Mouse (Mus musculus) heart, adult 8-10 months (tissue): Measurements from ENCODE around the gene Fbln5. TPM values are rescaled to one million over a fixed set of nuclear protein-coding genes. Genes with fewer than 3 reads are reported as not detected.

Source experiments
- DNase-seq: peaks from one replicate; pipeline ENCODE4 v3.0.0; 2022; ENCODE audit warnings: low spot score
- total RNA-seq, 4 experiments: library from RNA; stranded (reverse); gene quantifications; 2 replicates each; pipeline ENCODE4 v1.2.4; 2022

Fbln5 gene
- total RNA-seq, result 10 to 100 TPM; 19.1 to 22.8 (median 20.8) TPM

GRCm38 (mm10) chr12:101818608-101819370 is at the start of gene Fbln5:
Gene Fbln5 (minus strand): TSS chr12:101819055.
- DNase-seq, result peak; percentile 40

GRCm38 (mm10) chr12:101862286-101862964 is 43.6 kb upstream of the Fbln5 start:
- DNase-seq, result no peak

- no peak for DNase-seq
Measured at GRCm38 (mm10) chr12:101860256-101860655, 41.4 kb upstream of the Fbln5 start.

- no peak for DNase-seq
Measured at GRCm38 (mm10) chr12:101858011-101858410, 39.2 kb upstream of the Fbln5 start.

- DNase-seq, result no peak
Measured at GRCm38 (mm10) chr12:101854336-101854735, 35.5 kb upstream of the Fbln5 start.

GRCm38 (mm10) chr12:101851846-101852564 is 33.1 kb upstream of the Fbln5 start:
- DNase-seq, result no peak

- DNase-seq, result no peak
Measured at GRCm38 (mm10) chr12:101851314-101851713, 32.5 kb upstream of the Fbln5 start.

- no peak for DNase-seq
Measured at GRCm38 (mm10) chr12:101836546-101837274, 17.9 kb upstream of the Fbln5 start.

GRCm38 (mm10) chr12:101834715-101835114 is 15.9 kb upstream of the Fbln5 start:
- no peak for DNase-seq

- no peak for DNase-seq
Measured at GRCm38 (mm10) chr12:101833776-101834175, 14.9 kb upstream of the Fbln5 start.

- DNase-seq, result no peak
Measured at GRCm38 (mm10) chr12:101833115-101833506, 14.3 kb upstream of the Fbln5 start.

- no peak for DNase-seq
Measured at GRCm38 (mm10) chr12:101832179-101833114, 13.6 kb upstream of the Fbln5 start.

- no peak for DNase-seq
Measured at GRCm38 (mm10) chr12:101831221-101831620, 12.4 kb upstream of the Fbln5 start.

GRCm38 (mm10) chr12:101823161-101823560 is 4.3 kb upstream of the Fbln5 start:
- no peak for DNase-seq

GRCm38 (mm10) chr12:101821596-101821995 is 2.7 kb upstream of the Fbln5 start:
- no peak for DNase-seq

- no peak for DNase-seq
Measured at GRCm38 (mm10) chr12:101819570-101819969, 715 bp upstream of the Fbln5 start.

- DNase-seq, result no peak
Measured at GRCm38 (mm10) chr12:101818246-101818607, 628 bp downstream of the Fbln5 start.

GRCm38 (mm10) chr12:101816810-101817209 is 2.0 kb downstream of the Fbln5 start:
- DNase-seq, result no peak

- no peak for DNase-seq
Measured at GRCm38 (mm10) chr12:101815796-101816195, 3.1 kb downstream of the Fbln5 start.

- no peak for DNase-seq
Measured at GRCm38 (mm10) chr12:101814423-101814822, 4.4 kb downstream of the Fbln5 start.

- no peak for DNase-seq
Measured at GRCm38 (mm10) chr12:101811181-101811580, 7.7 kb downstream of the Fbln5 start.
